Mouse (Mus musculus): ENCODE data around the gene Myt1l. TPM values are rescaled to one million over a fixed set of nuclear protein-coding genes. Genes with fewer than 3 reads are reported as not detected.

Myt1l gene
- polyA plus RNA-seq, 1 experiment from 2014 or later: 1.2 TPM

GRCm38 (mm10) chr12:29926896-29927295 lies 398.7 kb downstream of the Myt1l start:
- Histone ChIP-seq H3K4me3 (ENCODE audit: low read depth, low read length) (no peak overlapping the region), H3K9ac (ENCODE audit: low read depth, low read length) (no peak overlapping the region), H3K4me1 (replicated peaks; ENCODE audit: control insufficient read depth, insufficient read depth, low read length) (no peaks in the 10 kb centered on the region), H3K27me3 (replicated peaks; ENCODE audit: control insufficient read depth, insufficient read depth, low read length) (no peaks in the 10 kb centered on the region), H3K36me3 (ENCODE audit: control insufficient read depth, insufficient read depth) (no peaks in the 10 kb centered on the region), H3K27ac (ENCODE audit: low read depth, low read length) (no peak overlapping the region), H3K9me3 (ENCODE audit: control insufficient read depth) (no peaks in the 10 kb centered on the region), H3K4me2 (replicated peaks; ENCODE audit: low read depth) (no peak overlapping the region)
- 34% methylated on average over 3 of the region's 3 CpGs for WGBS
- no peak for ATAC-seq
- TF ChIP-seq CTCF (IDR thresholded peaks at IDR 0.05; ENCODE audit: low read depth): peak; percentile 81

GRCm38 (mm10) chr12:29930591-29930990 lies 402.4 kb downstream of the Myt1l start:
- Histone ChIP-seq H3K27me3 (replicated peaks; ENCODE audit: control insufficient read depth, insufficient read depth, low read length) (no peaks in the 10 kb centered on the region), H3K4me3 (ENCODE audit: low read depth, low read length) (no peak overlapping the region), H3K4me2 (replicated peaks; ENCODE audit: low read depth) (no peak overlapping the region), H3K9me3 (ENCODE audit: control insufficient read depth) (no peaks in the 10 kb centered on the region), H3K36me3 (ENCODE audit: control insufficient read depth, insufficient read depth) (no peaks in the 10 kb centered on the region), H3K9ac (ENCODE audit: low read depth, low read length) (no peak overlapping the region), H3K27ac (ENCODE audit: low read depth, low read length) (no peak overlapping the region), H3K4me1 (replicated peaks; ENCODE audit: control insufficient read depth, insufficient read depth, low read length) (no peaks in the 10 kb centered on the region)
- no peak for ATAC-seq
- whole genome bisulfite sequencing: 40% methylated on average over 1 of the region's 1 CpGs
- TF ChIP-seq CTCF (IDR thresholded peaks at IDR 0.05; ENCODE audit: low read depth): no peak

GRCm38 (mm10) chr12:29932951-29933350 lies 404.8 kb downstream of the Myt1l start:
- no peaks in the 10 kb centered on the region for H3K36me3 ChIP-seq (ENCODE audit: control insufficient read depth, insufficient read depth)
- H3K4me2 ChIP-seq (replicated peaks; ENCODE audit: low read depth): no peak overlapping the region
- no peak overlapping the region for H3K9ac ChIP-seq (ENCODE audit: low read depth, low read length)
- no peak overlapping the region for H3K27ac ChIP-seq (ENCODE audit: low read depth, low read length)
- no peak for ATAC-seq
- no peaks in the 10 kb centered on the region for H3K9me3 ChIP-seq (ENCODE audit: control insufficient read depth)
- 95% methylated on average over 1 of the region's 1 CpGs for WGBS
- H3K4me1 ChIP-seq (replicated peaks; ENCODE audit: control insufficient read depth, insufficient read depth, low read length): peaks cover 4% of the 10 kb centered on the region; the same call in 1 of the 2 replicates
- no peaks in the 10 kb centered on the region for H3K27me3 ChIP-seq (replicated peaks; ENCODE audit: control insufficient read depth, insufficient read depth, low read length)
- H3K4me3 ChIP-seq (ENCODE audit: low read depth, low read length): no peak overlapping the region
- no peak for TF ChIP-seq CTCF (IDR thresholded peaks at IDR 0.05; ENCODE audit: low read depth)

- 60% methylated on average over 2 of the region's 2 CpGs for WGBS
- no peak overlapping the region for H3K4me3 ChIP-seq (ENCODE audit: low read depth, low read length)
These were observed 405.3 kb downstream of the Myt1l start for GRCm38 (mm10) chr12:29933501-29933900.

GRCm38 (mm10) chr12:29934120-29934581 lies 406.0 kb downstream of the Myt1l start:
- Histone ChIP-seq H3K27ac (ENCODE audit: low read depth, low read length) (no peak overlapping the region), H3K36me3 (ENCODE audit: control insufficient read depth, insufficient read depth) (no peaks in the 10 kb centered on the region), H3K4me2 (replicated peaks; ENCODE audit: low read depth) (no peak overlapping the region), H3K4me1 (replicated peaks; ENCODE audit: control insufficient read depth, insufficient read depth, low read length) (peaks cover 4% of the 10 kb centered on the region; the same call in 1 of the 2 replicates), H3K9me3 (ENCODE audit: control insufficient read depth) (no peaks in the 10 kb centered on the region), H3K9ac (ENCODE audit: low read depth, low read length) (no peak overlapping the region), H3K4me3 (ENCODE audit: low read depth, low read length) (no peak overlapping the region), H3K27me3 (replicated peaks; ENCODE audit: control insufficient read depth, insufficient read depth, low read length) (no peaks in the 10 kb centered on the region)
- ATAC-seq: no peak
- no peak for TF ChIP-seq CTCF (IDR thresholded peaks at IDR 0.05; ENCODE audit: low read depth)
- 76% methylated on average over 8 of the region's 8 CpGs for WGBS

More at GRCm38 (mm10) chr12:29933501-29933900, 405.3 kb downstream of the Myt1l start:
- ATAC-seq: no peak
- H3K36me3 ChIP-seq (ENCODE audit: control insufficient read depth, insufficient read depth): no peaks in the 10 kb centered on the region
- H3K9ac ChIP-seq (ENCODE audit: low read depth, low read length): no peak overlapping the region
- no peaks in the 10 kb centered on the region for H3K27me3 ChIP-seq (replicated peaks; ENCODE audit: control insufficient read depth, insufficient read depth, low read length)
- no peaks in the 10 kb centered on the region for H3K9me3 ChIP-seq (ENCODE audit: control insufficient read depth)
- H3K27ac ChIP-seq (ENCODE audit: low read depth, low read length): no peak overlapping the region
- no peak for TF ChIP-seq CTCF (IDR thresholded peaks at IDR 0.05; ENCODE audit: low read depth)
- H3K4me1 ChIP-seq (replicated peaks; ENCODE audit: control insufficient read depth, insufficient read depth, low read length): peaks cover 4% of the 10 kb centered on the region; the same call in 1 of the 2 replicates
- H3K4me2 ChIP-seq (replicated peaks; ENCODE audit: low read depth): no peak overlapping the region

GRCm38 (mm10) chr12:29937308-29937707 lies 409.1 kb downstream of the Myt1l start, which contains the start of gene Pxdn:
TSS of gene Pxdn (plus strand) at chr12:29937608.
- H3K9ac ChIP-seq (ENCODE audit: low read depth, low read length): peak within 1 kb of the TSS; percentile 54
- H3K4me3 ChIP-seq (ENCODE audit: low read depth, low read length): peak within 1 kb of the TSS; percentile 55
- no peaks in the 10 kb centered on the region for H3K36me3 ChIP-seq (ENCODE audit: control insufficient read depth, insufficient read depth)
- 60% methylated on average over 8 of the region's 8 CpGs for WGBS
- ATAC-seq: no peak
- no peak for TF ChIP-seq CTCF (IDR thresholded peaks at IDR 0.05; ENCODE audit: low read depth)
- H3K4me2 ChIP-seq (replicated peaks; ENCODE audit: low read depth): peak within 1 kb of the TSS; percentile 77
- H3K4me1 ChIP-seq (replicated peaks; ENCODE audit: control insufficient read depth, insufficient read depth, low read length): peaks cover 4% of the 10 kb centered on the region; the same call in 1 of the 2 replicates
- no peaks in the 10 kb centered on the region for H3K27me3 ChIP-seq (replicated peaks; ENCODE audit: control insufficient read depth, insufficient read depth, low read length)
- peak within 1 kb of the TSS; percentile 73 for H3K27ac ChIP-seq (ENCODE audit: low read depth, low read length)
- no peaks in the 10 kb centered on the region for H3K9me3 ChIP-seq (ENCODE audit: control insufficient read depth)

Data from intestine, postnatal 0 days (tissue).